Mouse (Mus musculus) erythroblast, embryonic 14.5 days (primary cell): ENCODE measurements around the gene Hoxd1.

Experiments
- GATA1 ChIP-seq: IDR thresholded peaks from 2 replicates; pipeline ENCODE4 v1.6.1; 2012; ENCODE audit warnings: low read length, inconsistent platforms, mixed read lengths
- TAL1 ChIP-seq: IDR thresholded peaks from 3 replicates; pipeline ENCODE4 v1.6.1; 2012; ENCODE audit warnings: low read length, inconsistent platforms, mixed read lengths

DNA sequence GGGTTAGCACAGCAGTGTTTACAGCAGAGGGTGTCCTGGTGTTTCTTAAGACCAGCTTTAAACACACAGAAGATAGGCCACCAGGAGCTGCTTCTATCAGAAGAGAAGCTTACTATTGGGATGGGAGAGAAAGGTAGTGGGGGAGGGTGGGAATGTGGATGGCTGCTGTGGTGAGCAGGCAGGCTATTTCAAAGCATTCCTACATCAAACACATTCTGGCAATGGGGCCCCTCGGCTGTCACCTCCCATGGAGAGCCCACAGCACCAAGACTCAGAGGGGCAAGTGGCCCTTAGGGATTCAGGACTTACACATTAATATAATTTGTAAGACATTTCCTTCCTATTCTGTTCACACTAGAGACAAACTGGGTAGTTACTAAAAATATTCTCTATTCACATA is 2.6 kb upstream of the Hoxd1 start:
- TF ChIP-seq GATA1 (no peak), TAL1 (no peak)
